Mouse (Mus musculus): Measurements from ENCODE around the gene Gm9857. TPM values are rescaled to one million over a fixed set of nuclear protein-coding genes. Genes with fewer than 3 reads are reported as not detected.

Gm9857 gene
- polyA plus RNA-seq, 1 experiment from 2014 or later, result not detected

GRCm38 (mm10) chr3:108920442-108921070, 19.7 kb downstream of the Gm9857 start:
- no peaks in the 10 kb centered on the region for H3K9me3 ChIP-seq (replicated peaks)
- ATAC-seq, result no peak
- no peak overlapping the region for H3K4me2 ChIP-seq
- H3K27ac ChIP-seq, result no peak overlapping the region
- no peak overlapping the region for H3K4me3 ChIP-seq
- no peak overlapping the region for H3K9ac ChIP-seq
- no peaks in the 10 kb centered on the region for H3K36me3 ChIP-seq (ENCODE audit: poor library complexity, severe bottlenecking)
- no peaks in the 10 kb centered on the region for H3K27me3 ChIP-seq
- WGBS, result 83% methylated on average over 3 of the region's 3 CpGs
- H3K4me1 ChIP-seq, result no peaks in the 10 kb centered on the region

DNA sequence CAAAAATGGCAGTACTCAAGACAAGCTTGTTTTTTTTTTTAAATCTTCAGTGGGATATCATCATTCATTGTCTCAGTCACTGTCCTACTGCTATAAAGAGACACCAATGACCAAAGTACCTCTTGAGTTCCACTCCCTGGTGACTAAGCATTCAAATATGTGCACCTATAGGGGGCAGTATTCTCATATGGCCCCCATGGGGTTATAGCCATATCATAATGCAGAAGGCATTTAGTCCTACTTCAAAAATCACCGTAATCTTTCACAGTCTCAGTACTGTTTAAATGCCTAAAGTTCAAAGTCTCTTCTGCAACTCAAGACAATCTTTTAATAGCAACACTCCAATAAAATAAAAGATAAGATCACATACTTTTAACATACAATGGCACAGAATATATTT, 21.4 kb downstream of the Gm9857 start:
- ATAC-seq, result no peak
- Histone ChIP-seq H3K9me3 (replicated peaks) (no peaks in the 10 kb centered on the region), H3K4me1 (no peaks in the 10 kb centered on the region), H3K36me3 (ENCODE audit: poor library complexity, severe bottlenecking) (no peaks in the 10 kb centered on the region), H3K4me2 (no peak overlapping the region), H3K9ac (no peak overlapping the region), H3K4me3 (no peak overlapping the region), H3K27ac (no peak overlapping the region), H3K27me3 (no peaks in the 10 kb centered on the region)
- 95% methylated on average over 1 of the region's 1 CpGs for WGBS

GRCm38 (mm10) chr3:108917986-108918385, 22.3 kb downstream of the Gm9857 start:
- no peaks in the 10 kb centered on the region for H3K9me3 ChIP-seq (replicated peaks)
- no peak overlapping the region for H3K4me3 ChIP-seq
- H3K27me3 ChIP-seq, result no peaks in the 10 kb centered on the region
- WGBS, result 63% methylated on average over 3 of the region's 3 CpGs
- no peaks in the 10 kb centered on the region for H3K4me1 ChIP-seq
- no peaks in the 10 kb centered on the region for H3K36me3 ChIP-seq (ENCODE audit: poor library complexity, severe bottlenecking)
- H3K27ac ChIP-seq, result no peak overlapping the region
- H3K4me2 ChIP-seq, result no peak overlapping the region
- H3K9ac ChIP-seq, result no peak overlapping the region
- ATAC-seq, result no peak

GRCm38 (mm10) chr3:108916857-108917256, 23.4 kb downstream of the Gm9857 start:
- Histone ChIP-seq H3K4me2 (no peak overlapping the region), H3K4me1 (peaks cover 4% of the 10 kb centered on the region; the same call in 1 of the 2 replicates), H3K27me3 (no peaks in the 10 kb centered on the region), H3K4me3 (no peak overlapping the region), H3K9me3 (replicated peaks) (no peaks in the 10 kb centered on the region), H3K27ac (no peak overlapping the region), H3K36me3 (ENCODE audit: poor library complexity, severe bottlenecking) (no peaks in the 10 kb centered on the region), H3K9ac (no peak overlapping the region)
- no peak for ATAC-seq
- WGBS, result 28% methylated on average over 4 of the region's 4 CpGs

GRCm38 (mm10) chr3:108915999-108916398, 24.2 kb downstream of the Gm9857 start:
- ATAC-seq, result no peak
- Histone ChIP-seq H3K27ac (no peak overlapping the region), H3K36me3 (ENCODE audit: poor library complexity, severe bottlenecking) (no peaks in the 10 kb centered on the region), H3K9me3 (replicated peaks) (no peaks in the 10 kb centered on the region), H3K27me3 (no peaks in the 10 kb centered on the region), H3K9ac (no peak overlapping the region), H3K4me3 (no peak overlapping the region), H3K4me1 (peaks cover 4% of the 10 kb centered on the region; the same call in 1 of the 2 replicates), H3K4me2 (no peak overlapping the region)
- WGBS, result 81% methylated on average over 1 of the region's 1 CpGs

- 1% methylated on average over 53 of the region's 53 CpGs for WGBS
- Histone ChIP-seq H3K9ac (peak within 1 kb of the TSS; percentile 93), H3K9me3 (replicated peaks) (no peaks in the 10 kb centered on the region), H3K36me3 (ENCODE audit: poor library complexity, severe bottlenecking) (peaks cover 10% of the 10 kb centered on the region; the same call in 1 of the 2 replicates), H3K4me2 (peak within 1 kb of the TSS; percentile 98), H3K4me3 (peak within 1 kb of the TSS; percentile 72), H3K27me3 (no peaks in the 10 kb centered on the region), H3K27ac (peak within 1 kb of the TSS; percentile 97), H3K4me1 (peaks cover 26% of the 10 kb centered on the region)
- ATAC-seq, result peak; percentile 99
Observed at GRCm38 (mm10) chr3:108911548-108912413, 28.5 kb downstream of the Gm9857 start, which contains the start of gene Prpf38b. Gene Prpf38b (minus strand): TSS chr3:108911727.

- Histone ChIP-seq H3K4me2 (peak overlapping the region; percentile 98), H3K27ac (peak overlapping the region; percentile 97), H3K27me3 (no peaks in the 10 kb centered on the region), H3K36me3 (ENCODE audit: poor library complexity, severe bottlenecking) (peaks cover 15% of the 10 kb centered on the region; the same call in 1 of the 2 replicates), H3K9ac (peak overlapping the region; percentile 93), H3K9me3 (replicated peaks) (no peaks in the 10 kb centered on the region), H3K4me1 (peaks cover 26% of the 10 kb centered on the region), H3K4me3 (peak overlapping the region; percentile 72)
- peak; percentile 85 for ATAC-seq
- WGBS, result under 1% methylated on average over 40 of the region's 44 CpGs
Observed at GRCm38 (mm10) chr3:108911081-108911547, 29.1 kb downstream of the Gm9857 start.

DNA sequence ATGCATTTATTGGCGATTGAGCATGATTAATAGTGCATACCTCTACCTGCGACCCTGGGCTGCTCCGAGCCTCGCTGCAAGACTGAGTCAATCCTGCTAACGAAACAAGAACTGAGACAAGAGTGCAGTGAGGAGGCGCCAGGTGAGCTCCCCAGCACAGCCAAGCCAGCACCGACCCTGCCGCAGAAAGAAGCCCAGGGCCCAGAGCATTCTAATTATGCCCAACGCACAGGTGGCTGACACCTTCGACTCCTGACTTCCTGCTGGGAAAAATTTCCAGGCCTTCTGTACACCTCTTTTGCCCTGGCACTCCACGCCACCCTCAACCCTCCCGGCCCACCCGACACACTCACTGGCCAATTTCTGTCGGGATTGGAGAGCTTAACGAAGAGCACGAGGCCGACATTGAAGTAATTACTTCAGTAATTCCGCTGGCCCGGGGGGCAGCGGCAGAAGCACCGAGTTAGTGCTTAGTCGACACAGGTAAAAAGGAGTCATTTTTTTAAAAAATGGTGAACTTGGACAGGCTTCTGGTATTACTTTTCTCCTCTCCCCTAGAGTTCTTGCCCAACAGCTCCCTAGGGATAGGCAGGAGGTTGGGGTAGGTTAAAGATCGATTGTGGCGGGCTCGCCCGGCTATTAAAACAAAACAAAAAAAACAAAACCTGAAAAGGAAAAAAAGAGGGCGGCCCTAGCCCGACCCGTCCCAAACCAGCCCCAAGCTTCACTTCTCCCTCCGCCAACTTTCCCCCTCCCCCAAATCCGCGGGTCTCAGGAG, 29.8 kb downstream of the Gm9857 start:
- Histone ChIP-seq H3K9me3 (replicated peaks) (no peaks in the 10 kb centered on the region), H3K4me2 (peak overlapping the region; percentile 98), H3K4me3 (peak overlapping the region; percentile 72), H3K9ac (peak overlapping the region; percentile 93), H3K27ac (peak overlapping the region; percentile 97), H3K36me3 (ENCODE audit: poor library complexity, severe bottlenecking) (peaks cover 19% of the 10 kb centered on the region), H3K27me3 (no peaks in the 10 kb centered on the region), H3K4me1 (peaks cover 26% of the 10 kb centered on the region)
- no peak for ATAC-seq
- WGBS, result under 1% methylated on average over 32 of the region's 32 CpGs

DNA sequence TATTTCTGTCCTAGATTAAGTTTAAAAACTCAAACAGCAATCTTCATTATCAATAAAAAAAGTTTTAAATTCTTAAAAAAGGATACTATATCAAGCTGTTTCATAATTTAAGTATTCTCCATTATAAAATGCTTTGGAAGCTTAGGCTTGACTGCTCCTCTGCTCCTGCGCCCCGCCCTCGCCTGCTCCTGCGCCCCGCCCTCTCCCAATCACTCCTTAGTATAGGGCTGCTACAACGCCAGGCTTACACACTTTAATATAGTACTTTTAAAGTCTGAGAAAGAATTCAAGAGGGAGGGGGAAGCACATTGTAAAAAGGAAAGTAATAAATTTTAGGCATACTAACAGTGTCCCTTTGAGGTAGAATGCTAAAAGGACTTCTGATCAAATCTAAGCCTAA, 37.3 kb downstream of the Gm9857 start:
- no peak overlapping the region for H3K9ac ChIP-seq
- H3K4me1 ChIP-seq, result no peaks in the 10 kb centered on the region
- H3K27me3 ChIP-seq, result no peaks in the 10 kb centered on the region
- H3K27ac ChIP-seq, result no peak overlapping the region
- no peak for ATAC-seq
- no peak overlapping the region for H3K4me2 ChIP-seq
- H3K36me3 ChIP-seq (ENCODE audit: poor library complexity, severe bottlenecking), result peaks cover 74% of the 10 kb centered on the region
- WGBS, result 96% methylated on average over 6 of the region's 6 CpGs
- H3K9me3 ChIP-seq (replicated peaks), result no peaks in the 10 kb centered on the region
- no peak overlapping the region for H3K4me3 ChIP-seq

DNA sequence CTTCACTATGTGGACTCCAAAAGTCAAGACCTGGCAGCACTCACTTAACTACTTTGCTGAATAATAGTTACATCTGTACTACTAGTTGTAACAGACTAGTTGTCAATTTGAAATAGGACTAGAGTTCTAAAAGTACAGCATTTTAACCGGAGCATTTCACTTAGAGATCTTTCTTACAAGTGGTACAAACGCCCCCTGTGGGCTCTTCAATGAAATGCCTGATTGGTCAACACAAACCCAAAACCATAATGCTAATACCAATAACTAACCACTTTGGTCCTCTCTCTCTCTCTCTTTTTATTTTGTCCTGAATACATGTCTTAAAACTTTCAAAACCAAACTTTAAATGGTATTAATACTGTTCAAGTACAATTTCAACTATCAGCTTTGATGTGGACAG, 38.2 kb downstream of the Gm9857 start:
- no peaks in the 10 kb centered on the region for H3K9me3 ChIP-seq (replicated peaks)
- no peak overlapping the region for H3K9ac ChIP-seq
- ATAC-seq, result no peak
- H3K27ac ChIP-seq, result no peak overlapping the region
- WGBS, result 55% methylated on average over 2 of the region's 2 CpGs
- H3K4me1 ChIP-seq, result no peaks in the 10 kb centered on the region
- no peak overlapping the region for H3K4me2 ChIP-seq
- no peak overlapping the region for H3K4me3 ChIP-seq
- peaks cover 71% of the 10 kb centered on the region for H3K36me3 ChIP-seq (ENCODE audit: poor library complexity, severe bottlenecking)
- H3K27me3 ChIP-seq, result no peaks in the 10 kb centered on the region

DNA sequence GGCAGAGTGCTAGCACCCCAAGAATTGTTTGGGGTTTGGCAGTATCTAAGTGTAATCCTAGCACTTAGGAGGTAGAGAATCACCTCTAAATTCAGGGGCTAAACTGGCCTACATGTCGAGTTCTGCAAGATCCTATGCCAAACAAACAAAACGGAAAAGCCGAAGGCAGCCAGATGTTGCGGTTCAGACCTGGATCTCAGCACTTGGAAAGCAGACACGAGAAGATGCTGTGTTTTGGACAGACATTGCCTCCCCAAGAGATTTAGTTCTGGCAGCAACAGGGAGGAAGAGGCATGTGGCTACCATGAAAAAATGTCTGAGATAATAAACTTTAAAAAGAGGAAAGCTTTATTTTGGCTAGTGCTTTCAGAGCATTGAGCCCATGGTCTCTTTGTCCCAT, 39.6 kb downstream of the Gm9857 start:
- no peak overlapping the region for H3K9ac ChIP-seq
- no peak overlapping the region for H3K27ac ChIP-seq
- no peaks in the 10 kb centered on the region for H3K9me3 ChIP-seq (replicated peaks)
- H3K4me2 ChIP-seq, result no peak overlapping the region
- ATAC-seq, result no peak
- 78% methylated on average over 5 of the region's 5 CpGs for WGBS
- H3K4me1 ChIP-seq, result no peaks in the 10 kb centered on the region
- no peaks in the 10 kb centered on the region for H3K27me3 ChIP-seq
- peaks cover 60% of the 10 kb centered on the region for H3K36me3 ChIP-seq (ENCODE audit: poor library complexity, severe bottlenecking)
- no peak overlapping the region for H3K4me3 ChIP-seq

- 88% methylated on average over 3 of the region's 3 CpGs for WGBS
Observed at GRCm38 (mm10) chr3:108900147-108900546, 40.1 kb downstream of the Gm9857 start.

More at GRCm38 (mm10) chr3:108900147-108900546, 40.1 kb downstream of the Gm9857 start:
- H3K4me3 ChIP-seq, result no peak overlapping the region
- ATAC-seq, result no peak
- H3K4me2 ChIP-seq, result no peak overlapping the region
- no peaks in the 10 kb centered on the region for H3K27me3 ChIP-seq
- no peak overlapping the region for H3K9ac ChIP-seq
- H3K4me1 ChIP-seq, result no peaks in the 10 kb centered on the region
- H3K9me3 ChIP-seq (replicated peaks), result no peaks in the 10 kb centered on the region
- H3K36me3 ChIP-seq (ENCODE audit: poor library complexity, severe bottlenecking), result peaks cover 55% of the 10 kb centered on the region
- no peak overlapping the region for H3K27ac ChIP-seq
